Comparison of ENCODE assay signal across 16 mouse cellular contexts in the genomic region with DNA sequence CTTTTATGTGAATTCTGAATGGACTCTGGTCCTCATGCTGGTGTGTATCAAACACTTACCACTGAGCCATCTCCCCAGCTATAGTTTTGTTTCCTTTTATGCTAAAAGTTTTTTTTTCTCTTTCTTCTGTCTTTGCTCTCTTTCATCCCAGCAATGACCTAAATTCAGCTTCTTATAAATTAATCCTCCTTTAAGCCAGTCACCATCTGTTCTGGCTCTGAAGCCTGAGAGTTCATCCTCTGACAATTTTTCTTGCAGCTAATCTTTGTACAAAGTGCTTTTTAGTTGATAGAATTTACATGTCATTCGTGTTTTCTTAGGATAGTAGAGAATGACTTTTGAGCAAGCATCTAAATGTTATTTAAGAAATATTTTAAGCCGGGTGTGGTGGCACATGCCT.
"Had no signal": no experiment of that assay in that cellular context is flagged by ENCODE, and none has a peak within 500 bp of the region (broad histone marks: within the 10 kb centered on the region; RNA-seq: fewer than 3 reads in every experiment).

No protein-coding gene starts in this region.

- H3K4me2 ChIP-seq: liver, embryonic 13.5 days; liver, embryonic 15.5 days; lung, embryonic 15.5 days; midbrain, embryonic 12.5 days; neural tube, embryonic 12.5 days had no signal

- H3K36me3 ChIP-seq: liver, embryonic 13.5 days; liver, embryonic 15.5 days; lung, embryonic 15.5 days; midbrain, embryonic 10.5 days; midbrain, embryonic 12.5 days; neural tube, embryonic 12.5 days had no signal

- H3K27ac ChIP-seq: liver, embryonic 13.5 days; liver, embryonic 15.5 days; midbrain, embryonic 10.5 days; midbrain, embryonic 12.5 days; neural tube, embryonic 12.5 days had no signal

- H3K4me1 ChIP-seq: midbrain, embryonic 12.5 days; neural tube, embryonic 12.5 days had no signal

- H3K4me3 ChIP-seq: liver, embryonic 13.5 days; liver, embryonic 15.5 days; lung, embryonic 15.5 days; midbrain, embryonic 10.5 days; midbrain, embryonic 12.5 days; neural tube, embryonic 12.5 days had no signal

- H3K9ac ChIP-seq: liver, embryonic 13.5 days; liver, embryonic 15.5 days; liver, postnatal 0 days; lung, embryonic 15.5 days; midbrain, embryonic 12.5 days; neural tube, embryonic 12.5 days had no signal

- H3K9me3 ChIP-seq: liver, embryonic 13.5 days; liver, embryonic 15.5 days; lung, embryonic 15.5 days; midbrain, embryonic 10.5 days; midbrain, embryonic 12.5 days; neural tube, embryonic 12.5 days had no signal

- H3K27me3 ChIP-seq: liver, embryonic 13.5 days; liver, embryonic 15.5 days; lung, embryonic 15.5 days; midbrain, embryonic 12.5 days; neural tube, embryonic 12.5 days had no signal

- DNase-seq: liver, embryonic 13.5 days; liver, postnatal 0 days; lung, adult 2 months; lung, postnatal 14 days; lung, postnatal 36 days; midbrain, embryonic 14.5 days; right cerebral cortex, postnatal 14 days; thymus, adult 18-20 months; thymus, postnatal 14 days; thymus, postnatal 36 days had no signal

- ATAC-seq: liver, postnatal 0 days; lung, postnatal 0 days had no signal
